Mouse (Mus musculus) fibroblast of lung, adult 2 months (primary cell): ENCODE measurements around the gene Cdkl3.

Source experiments
- DNase-seq: peaks from one replicate; pipeline ENCODE4 v3.0.0-alpha.2; 2011; ENCODE audit warnings: low read depth

The Cdkl3 gene

GRCm38 (mm10) chr11:52003772-52004528 is at the start of gene Cdkl3:
Gene Cdkl3, plus strand, starts transcription at chr11:52004221.
- DNase-seq: peak; percentile 88

GRCm38 (mm10) chr11:51956112-51956511 is 47.9 kb upstream of the Cdkl3 start:
- DNase-seq: no peak

- DNase-seq: no peak
Measured at GRCm38 (mm10) chr11:51957760-51958159, 46.3 kb upstream of the Cdkl3 start.

- no peak for DNase-seq
Measured at GRCm38 (mm10) chr11:51959511-51959910, 44.5 kb upstream of the Cdkl3 start.

GRCm38 (mm10) chr11:51960061-51960460 is 44.0 kb upstream of the Cdkl3 start:
- DNase-seq: peak; percentile 70

GRCm38 (mm10) chr11:51960967-51961471 is 43.0 kb upstream of the Cdkl3 start:
- DNase-seq: peak; percentile 94

GRCm38 (mm10) chr11:51961761-51962160 is 42.3 kb upstream of the Cdkl3 start:
- no peak for DNase-seq

- no peak for DNase-seq
Measured at GRCm38 (mm10) chr11:51962277-51962676, 41.7 kb upstream of the Cdkl3 start.

- DNase-seq: no peak
Measured at GRCm38 (mm10) chr11:51966651-51967050, 37.4 kb upstream of the Cdkl3 start.

GRCm38 (mm10) chr11:51967443-51968401 is 36.3 kb upstream of the Cdkl3 start, which contains the start of gene Cdkn2aipnl:
Gene Cdkn2aipnl, plus strand, starts transcription at chr11:51967661.
- peak; percentile 79 for DNase-seq

GRCm38 (mm10) chr11:51968896-51969295 is 35.1 kb upstream of the Cdkl3 start:
- DNase-seq: no peak

GRCm38 (mm10) chr11:51969511-51969910 is 34.5 kb upstream of the Cdkl3 start:
- no peak for DNase-seq

GRCm38 (mm10) chr11:51971644-51972043 is 32.4 kb upstream of the Cdkl3 start:
- DNase-seq: no peak

- DNase-seq: peak; percentile 53
Measured at GRCm38 (mm10) chr11:51999611-52000289, 4.3 kb upstream of the Cdkl3 start.

- peak; percentile 98 for DNase-seq
Measured at GRCm38 (mm10) chr11:52000290-52000962, 3.6 kb upstream of the Cdkl3 start, which contains the start of gene Ube2b. Gene Ube2b, minus strand, starts transcription at chr11:52000762.

GRCm38 (mm10) chr11:52001341-52001740 is 2.7 kb upstream of the Cdkl3 start:
- no peak for DNase-seq

- no peak for DNase-seq
Measured at GRCm38 (mm10) chr11:52001861-52002260, 2.2 kb upstream of the Cdkl3 start.

GRCm38 (mm10) chr11:52002842-52003504 is 1.0 kb upstream of the Cdkl3 start:
- DNase-seq: no peak

- DNase-seq: no peak
Measured at GRCm38 (mm10) chr11:52003505-52003771, 583 bp upstream of the Cdkl3 start.

GRCm38 (mm10) chr11:52005586-52005985 is 1.6 kb downstream of the Cdkl3 start:
- no peak for DNase-seq

GRCm38 (mm10) chr11:52011011-52011410 is 7.0 kb downstream of the Cdkl3 start:
- no peak for DNase-seq
